Mouse (Mus musculus) intestine, embryonic 14.5 days (tissue): ENCODE measurements around the gene Dlst. TPM values are rescaled to one million over a fixed set of nuclear protein-coding genes. Genes with fewer than 3 reads are reported as not detected.

Experiments
- ATAC-seq: fragments of 200-750 bp; cut with Nextera tagmentation; replicated peaks from 2 replicates; pipeline ENCODE4 v1.8.0; 2017; ENCODE audit warnings: low read depth, moderate number of reproducible peaks, moderate TSS enrichment, moderate library complexity; ENCODE audit not compliant: low FRiP score, low TSS enrichment
- DNase-seq: peaks from one replicate; pipeline ENCODE4 v3.0.0-alpha.2; 2018; ENCODE audit warnings: low spot score
- H3K27ac ChIP-seq: fragments of 300-500 bp; sonication (generic); 2 replicates; pipeline ENCODE4 v1.5.1; 2014; ENCODE audit warnings: low read depth, mild to moderate bottlenecking, control low read depth
- H3K27me3 ChIP-seq: fragments of 300-500 bp; sonication (generic); replicated peaks from 2 replicates; pipeline ENCODE4 v1.6.1; 2014; ENCODE audit warnings: low read length, control low read depth; ENCODE audit not compliant: control insufficient read depth, insufficient read depth
- H3K36me3 ChIP-seq: fragments of 300-500 bp; sonication (generic); 2 replicates; pipeline ENCODE4 v1.6.1; 2014; ENCODE audit warnings: low read length, control low read depth; ENCODE audit not compliant: control insufficient read depth, insufficient read depth
- H3K4me1 ChIP-seq: fragments of 300-500 bp; sonication (generic); replicated peaks from 2 replicates; pipeline ENCODE4 v1.6.1; 2014; ENCODE audit warnings: low read length, control low read depth, mixed read lengths; ENCODE audit not compliant: control insufficient read depth, insufficient read depth
- H3K4me2 ChIP-seq: fragments of 300-500 bp; sonication (generic); 2 replicates; pipeline ENCODE4 v1.6.1; 2014; ENCODE audit warnings: low read length
- H3K4me3 ChIP-seq: fragments of 300-500 bp; sonication (generic); 2 replicates; pipeline ENCODE4 v1.5.1; 2014; ENCODE audit warnings: low read depth, low read length, control low read depth, mixed read lengths
- H3K9ac ChIP-seq: fragments of 300-500 bp; sonication (generic); 2 replicates; pipeline ENCODE4 v1.6.1; 2014; ENCODE audit warnings: mild to moderate bottlenecking, low read length
- H3K9me3 ChIP-seq: fragments of 300-500 bp; sonication (generic); 2 replicates; pipeline ENCODE4 v1.6.1; 2016; ENCODE audit warnings: low read length, control low read depth; ENCODE audit not compliant: control insufficient read depth
- WGBS: fragments of 180-500 bp; shearing (Covaris S2); extraction: QIAGEN DNeasy Blood & Tissue Kit; methylation state at CpG from one replicate; pipeline ENCODE4 v1.1.7; 2014; 5-methylcytosine and 5-hydroxymethylcytosine counted together
- polyA plus RNA-seq: library from polyadenylated mRNA; unstranded; fragments of >200 nt; fragmentation: Nextera tagmentation; extraction: Ambion mirVana; gene quantifications from 2 replicates; pipeline ENCODE4 v1.2.1, GENCODE M21; 2014

Dlst gene
- polyA plus RNA-seq, result 110 and 115 TPM in 2 replicates

DNA sequence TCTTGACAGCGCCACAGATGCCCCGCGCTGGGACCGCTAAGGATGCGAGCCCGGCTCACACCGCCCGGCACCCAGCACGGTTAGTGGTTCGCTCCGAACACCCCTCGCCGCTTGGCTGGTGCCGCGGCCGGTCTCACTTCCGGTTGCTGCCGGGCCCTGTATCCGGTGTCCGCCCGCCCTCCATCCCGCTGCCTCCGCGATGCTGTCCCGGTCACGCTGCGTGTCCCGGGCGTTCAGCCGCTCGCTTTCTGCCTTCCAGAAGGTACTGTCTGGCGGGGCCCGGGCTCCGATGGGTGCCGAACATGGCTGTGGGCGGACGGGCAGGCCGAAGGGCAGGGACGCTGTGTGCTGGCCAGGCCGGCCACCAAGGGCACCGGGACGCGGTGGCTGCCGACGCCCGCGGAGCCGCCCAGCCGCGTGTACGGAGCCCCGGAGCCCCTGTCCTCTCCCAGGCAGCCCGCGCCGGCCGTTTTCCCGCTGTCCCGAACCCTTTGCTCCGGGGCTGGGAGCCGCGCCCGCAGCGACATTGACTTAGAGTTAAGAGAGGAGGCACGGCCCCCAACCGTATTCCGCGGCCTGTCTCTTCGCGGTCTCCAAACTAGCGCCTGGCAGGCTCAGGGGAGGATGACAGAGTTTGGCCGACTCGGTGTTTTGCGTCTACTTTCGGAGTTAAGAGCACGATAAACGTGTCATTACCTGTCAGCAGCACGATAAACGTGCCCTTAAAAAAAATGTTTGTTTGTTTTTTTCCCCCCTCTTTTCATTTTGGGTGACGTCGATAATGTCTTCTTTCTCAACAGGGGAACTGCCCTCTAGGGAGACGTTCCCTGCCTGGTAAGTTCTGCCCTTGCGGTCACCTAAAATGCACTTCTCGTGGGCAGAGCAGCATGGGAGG, at the start of gene Dlst, which contains the start of gene Prox2:
Gene Dlst, plus strand, starts transcription at position 136 of the 895 bp plus-strand sequence.
Gene Prox2, minus strand, starts transcription at position 62 of the 895 bp plus-strand sequence.
- H3K4me1 ChIP-seq, result peaks cover 26% of the 10 kb centered on the region
- peak within 1 kb of the TSS; percentile 95 for H3K4me3 ChIP-seq
- under 1% methylated on average over 83 of the region's 83 CpGs for WGBS
- H3K36me3 ChIP-seq, result peaks cover 8% of the 10 kb centered on the region; the same call in 1 of the 2 replicates
- no peaks in the 10 kb centered on the region for H3K9me3 ChIP-seq
- H3K9ac ChIP-seq, result peak within 1 kb of the TSS; percentile 93
- no peaks in the 10 kb centered on the region for H3K27me3 ChIP-seq
- peak within 1 kb of the TSS; percentile 76 for H3K27ac ChIP-seq
- ATAC-seq (peak; percentile 94), DNase-seq (peak; percentile 94)
- H3K4me2 ChIP-seq, result peak within 1 kb of the TSS; percentile 80

DNA sequence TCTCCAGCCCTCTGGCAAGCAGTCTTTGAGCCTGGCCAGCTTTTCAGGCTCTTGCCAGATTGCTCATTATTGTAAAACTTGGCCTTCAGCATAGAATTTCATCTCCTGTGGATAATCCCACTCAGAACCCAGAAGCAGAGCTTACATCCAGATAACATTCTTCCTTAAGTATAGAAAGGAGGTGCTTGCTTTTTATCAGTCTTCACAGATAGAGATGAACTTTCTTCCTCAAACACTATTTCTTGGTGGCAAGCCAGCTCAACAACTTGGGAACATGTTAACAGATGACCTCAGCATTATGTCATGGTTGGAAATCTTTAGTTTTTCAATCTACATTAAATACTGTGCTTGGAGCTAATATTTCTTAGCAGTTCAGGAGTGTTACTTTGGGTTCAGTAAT, 39.6 kb upstream of the Dlst start:
- H3K4me2 ChIP-seq, result no peak overlapping the region
- no peaks in the 10 kb centered on the region for H3K9me3 ChIP-seq
- no peak for ATAC-seq
- no peak overlapping the region for H3K9ac ChIP-seq
- H3K36me3 ChIP-seq, result peaks cover 65% of the 10 kb centered on the region
- no peaks in the 10 kb centered on the region for H3K4me1 ChIP-seq
- no peak for DNase-seq
- no peak overlapping the region for H3K27ac ChIP-seq
- no peaks in the 10 kb centered on the region for H3K27me3 ChIP-seq
- H3K4me3 ChIP-seq, result no peak overlapping the region

DNA sequence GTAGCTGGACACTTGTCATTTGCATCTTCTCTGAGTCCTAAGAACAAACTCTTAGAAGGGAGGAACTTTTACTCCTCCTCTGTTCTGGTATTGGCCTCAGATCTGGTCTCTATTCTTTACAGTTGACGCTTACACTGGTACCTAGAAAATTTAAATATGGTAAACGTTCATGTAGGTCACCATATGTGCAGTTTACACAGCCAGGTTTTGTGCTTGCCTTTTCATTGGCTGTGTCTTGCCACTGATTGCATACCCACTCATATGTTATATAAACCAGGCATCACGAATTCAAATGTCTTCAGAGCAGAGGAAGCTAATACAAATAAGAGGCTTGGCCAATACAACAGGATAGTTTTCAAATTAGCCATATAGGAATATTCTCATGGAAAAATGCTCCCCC, 33.5 kb upstream of the Dlst start:
- no peak overlapping the region for H3K9ac ChIP-seq
- H3K4me1 ChIP-seq, result no peaks in the 10 kb centered on the region
- no peak overlapping the region for H3K4me3 ChIP-seq
- no peak for ATAC-seq
- no peak for DNase-seq
- peaks cover 22% of the 10 kb centered on the region for H3K36me3 ChIP-seq
- no peaks in the 10 kb centered on the region for H3K27me3 ChIP-seq
- no peak overlapping the region for H3K27ac ChIP-seq
- 90% methylated on average over 3 of the region's 3 CpGs for WGBS
- no peaks in the 10 kb centered on the region for H3K9me3 ChIP-seq
- no peak overlapping the region for H3K4me2 ChIP-seq

- H3K27ac ChIP-seq, result no peak overlapping the region
- H3K4me1 ChIP-seq, result no peaks in the 10 kb centered on the region
- H3K27me3 ChIP-seq, result no peaks in the 10 kb centered on the region
- no peak overlapping the region for H3K4me3 ChIP-seq
- ATAC-seq (no peak), DNase-seq (no peak)
- peaks cover 25% of the 10 kb centered on the region for H3K36me3 ChIP-seq
- H3K9ac ChIP-seq, result no peak overlapping the region
- 78% methylated on average over 2 of the region's 2 CpGs for WGBS
- no peaks in the 10 kb centered on the region for H3K9me3 ChIP-seq
- no peak overlapping the region for H3K4me2 ChIP-seq
Observed at GRCm38 (mm10) chr12:85084257-85084656, 26.4 kb upstream of the Dlst start.

DNA sequence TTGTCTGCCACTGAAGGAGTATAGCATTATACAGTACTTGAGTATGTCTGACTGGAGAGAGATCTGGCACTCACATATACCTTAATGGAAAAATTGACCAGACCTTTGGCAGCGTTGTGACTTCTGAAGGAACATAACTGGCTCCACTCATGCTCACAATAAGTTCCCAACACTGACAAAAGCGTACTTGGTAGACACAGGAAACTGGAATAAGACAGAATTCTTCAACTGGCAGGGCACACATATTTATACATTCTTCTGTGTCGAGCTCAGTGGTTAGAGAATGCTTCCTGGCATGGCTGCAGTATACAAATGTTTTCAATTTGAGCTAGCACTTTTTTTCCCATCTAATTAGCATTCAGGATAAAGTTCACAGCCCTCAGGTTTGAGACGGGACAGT, 25.7 kb upstream of the Dlst start:
- no peak for DNase-seq

DNA sequence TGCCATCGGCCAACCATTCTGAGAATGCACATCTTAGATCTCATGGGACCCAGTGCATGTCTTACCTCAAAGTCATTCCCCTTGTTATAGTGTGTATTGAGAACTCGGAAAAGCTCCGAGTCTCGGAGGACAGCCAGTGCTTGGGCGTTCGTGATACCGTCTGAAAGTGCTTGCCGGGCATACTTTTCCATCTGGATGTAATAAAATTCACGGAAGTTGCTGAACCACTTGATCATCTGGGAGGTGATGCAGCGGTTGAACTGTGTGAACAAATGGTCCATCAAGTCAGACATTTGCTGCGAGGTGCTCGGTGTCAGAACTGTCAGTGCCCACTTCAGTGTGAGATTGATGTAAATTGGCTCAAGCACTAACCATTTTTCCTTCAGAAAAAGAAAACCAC, 22.8 kb upstream of the Dlst start:
- no peak for ATAC-seq
- no peak overlapping the region for H3K27ac ChIP-seq
- no peaks in the 10 kb centered on the region for H3K27me3 ChIP-seq
- H3K36me3 ChIP-seq, result peaks cover 26% of the 10 kb centered on the region
- no peak overlapping the region for H3K4me2 ChIP-seq
- H3K9me3 ChIP-seq, result no peaks in the 10 kb centered on the region
- no peaks in the 10 kb centered on the region for H3K4me1 ChIP-seq
- H3K4me3 ChIP-seq, result no peak overlapping the region
- no peak overlapping the region for H3K9ac ChIP-seq
- DNase-seq, result no peak
- 90% methylated on average over 12 of the region's 12 CpGs for WGBS

More for the DNA sequence above, 25.7 kb upstream of the Dlst start:
- Histone ChIP-seq H3K9ac (no peak overlapping the region), H3K4me1 (no peaks in the 10 kb centered on the region), H3K4me2 (no peak overlapping the region), H3K36me3 (peaks cover 26% of the 10 kb centered on the region), H3K27me3 (no peaks in the 10 kb centered on the region), H3K4me3 (no peak overlapping the region), H3K27ac (no peak overlapping the region), H3K9me3 (no peaks in the 10 kb centered on the region)
- WGBS, result 83% methylated on average over 4 of the region's 4 CpGs
- no peak for ATAC-seq

- DNase-seq (no peak), ATAC-seq (no peak)
- H3K36me3 ChIP-seq, result peaks cover 26% of the 10 kb centered on the region
- H3K9me3 ChIP-seq, result no peaks in the 10 kb centered on the region
- WGBS, result 74% methylated on average over 3 of the region's 3 CpGs
- H3K4me1 ChIP-seq, result peaks cover 6% of the 10 kb centered on the region; the same call in 1 of the 2 replicates
- no peak overlapping the region for H3K27ac ChIP-seq
- no peak overlapping the region for H3K4me3 ChIP-seq
- no peak overlapping the region for H3K9ac ChIP-seq
- H3K4me2 ChIP-seq, result no peak overlapping the region
- H3K27me3 ChIP-seq, result no peaks in the 10 kb centered on the region
Observed at GRCm38 (mm10) chr12:85091190-85091589, 19.4 kb upstream of the Dlst start.

- Histone ChIP-seq H3K4me1 (peaks cover 6% of the 10 kb centered on the region; the same call in 1 of the 2 replicates), H3K9ac (no peak overlapping the region), H3K27me3 (no peaks in the 10 kb centered on the region), H3K27ac (no peak overlapping the region), H3K9me3 (no peaks in the 10 kb centered on the region), H3K4me2 (no peak overlapping the region), H3K4me3 (no peak overlapping the region), H3K36me3 (peaks cover 19% of the 10 kb centered on the region)
- DNase-seq (peak; percentile 70), ATAC-seq (no peak)
- WGBS, result 7% methylated on average over 3 of the region's 3 CpGs
Observed at GRCm38 (mm10) chr12:85092214-85092613, 18.4 kb upstream of the Dlst start.
